Mouse (Mus musculus) lung, postnatal 0 days (tissue): Measurements from ENCODE around the gene Efcab2.

Source experiments
- CTCF ChIP-seq: IDR thresholded peaks from 2 replicates; pipeline ENCODE4 v1.5.1; 2016; ENCODE audit warnings: antibody characterized with exemption, mild to moderate bottlenecking
- EP300 ChIP-seq: IDR thresholded peaks from 2 replicates; pipeline ENCODE4 v1.6.1; 2016; ENCODE audit warnings: antibody characterized with exemption, mild to moderate bottlenecking, control low read depth

- TF ChIP-seq EP300 (no peak), CTCF (0 out of 2 replicates have a peak, but pooled peaks have one; percentile 13)
Measured at GRCm38 (mm10) chr1:178368548-178369271, 37.2 kb upstream of the Efcab2 start.
